Mouse (Mus musculus) urinary bladder, postnatal 36 days (tissue): Measurements from ENCODE around the gene Klri1.
"Not testable (repeated sequence)": the region's sequence is repeated elsewhere in the genome, so short reads cannot be mapped to it uniquely, and the experiment has no call there.

ENCODE experiments used
- DNase-seq, 2 experiments: peaks; one replicate each; pipeline ENCODE4 v3.0.0; 2022; ENCODE audit warnings: low spot score in 2 of 2, mixed read lengths in 1 of 2

Klri1 gene

DNA sequence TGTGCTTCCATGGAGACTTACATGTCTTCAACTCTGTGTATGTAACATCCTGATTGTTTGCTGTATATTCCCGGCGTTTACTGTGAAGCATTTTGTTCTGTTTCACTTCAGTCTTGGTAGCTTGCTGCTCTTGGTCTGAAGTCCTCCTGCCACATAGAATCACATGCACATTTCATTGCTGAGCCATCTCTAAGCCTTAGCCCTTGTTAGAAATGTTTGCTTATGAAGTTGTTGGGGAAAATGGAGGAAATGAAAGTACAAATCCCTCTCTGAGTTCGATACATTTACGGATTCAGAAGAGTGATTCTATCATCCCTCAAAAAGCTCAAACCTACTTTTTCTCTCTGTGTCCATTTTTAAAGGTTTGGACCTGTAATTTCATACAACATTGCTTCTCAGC is at the start of gene Klri1:
Klri1 (minus strand) TSS at position 101 of the 400 bp plus-strand sequence.
- DNase-seq: no peak

DNA sequence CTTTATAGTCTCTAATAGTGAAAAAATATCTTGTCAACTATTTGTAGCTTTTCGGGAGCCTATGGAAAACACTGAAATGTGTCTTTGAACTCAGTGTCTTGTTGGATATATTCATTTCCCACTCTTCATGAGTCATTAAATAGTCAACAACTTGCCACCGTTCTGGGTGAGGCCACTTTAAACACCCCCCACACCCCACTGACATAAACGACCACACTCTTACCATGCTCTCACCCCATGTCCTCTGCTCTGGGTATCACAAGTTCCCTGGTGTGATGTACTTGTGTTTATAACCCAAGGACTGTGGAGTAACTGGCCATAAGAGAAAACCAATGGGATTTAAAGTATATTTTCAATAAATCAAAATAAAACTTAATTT is 30.7 kb upstream of the Klri1 start:
- no peak for DNase-seq

DNA sequence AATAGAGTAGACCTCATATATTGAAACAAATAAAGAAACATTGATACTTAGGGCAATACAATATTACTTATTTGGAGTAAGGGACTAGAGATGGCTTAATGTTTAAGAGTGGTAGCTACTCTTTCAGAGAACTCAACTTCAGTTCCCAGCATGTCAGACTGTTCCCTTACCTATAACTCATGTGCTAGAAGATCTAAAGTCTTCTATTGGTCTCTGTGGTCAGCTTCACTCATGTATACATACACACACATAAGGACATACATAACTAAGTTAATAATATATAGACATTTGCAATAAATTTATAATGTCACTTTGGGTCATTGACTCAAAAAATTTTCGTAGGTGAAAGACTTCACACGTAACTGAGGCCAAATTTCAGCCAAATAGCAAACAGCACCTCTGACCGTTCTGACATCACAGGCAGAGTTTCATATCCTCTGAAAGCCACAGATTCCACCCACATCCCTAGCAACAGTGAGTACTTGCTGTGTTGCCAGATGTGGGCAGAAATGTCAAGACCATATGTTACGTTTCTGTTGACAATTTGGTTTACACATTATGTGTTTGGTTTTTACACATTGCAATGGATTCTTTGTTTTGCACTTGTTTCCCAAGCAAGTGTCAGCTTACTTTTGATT is 30.2 kb upstream of the Klri1 start:
- DNase-seq: no peak

DNA sequence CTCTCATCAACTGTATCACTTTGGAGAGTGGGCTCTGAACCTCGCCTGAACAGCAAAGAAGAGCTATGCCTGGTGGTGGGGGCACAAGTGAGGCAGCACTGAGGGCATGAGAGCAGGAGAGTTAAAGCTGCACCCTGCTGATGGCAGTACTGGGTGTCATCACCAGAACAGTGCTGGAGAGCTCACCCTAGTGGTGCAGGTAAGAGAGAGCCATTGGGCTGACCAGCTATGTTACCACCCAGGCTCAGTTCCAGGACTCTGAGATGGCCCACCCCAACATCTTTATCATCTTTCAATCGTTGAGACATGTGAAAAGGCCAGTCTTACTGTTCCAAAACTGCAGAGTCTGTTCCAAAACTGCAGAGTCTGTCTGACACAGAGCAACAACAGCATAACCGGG is 29.2 kb upstream of the Klri1 start:
- no peak for DNase-seq

DNA sequence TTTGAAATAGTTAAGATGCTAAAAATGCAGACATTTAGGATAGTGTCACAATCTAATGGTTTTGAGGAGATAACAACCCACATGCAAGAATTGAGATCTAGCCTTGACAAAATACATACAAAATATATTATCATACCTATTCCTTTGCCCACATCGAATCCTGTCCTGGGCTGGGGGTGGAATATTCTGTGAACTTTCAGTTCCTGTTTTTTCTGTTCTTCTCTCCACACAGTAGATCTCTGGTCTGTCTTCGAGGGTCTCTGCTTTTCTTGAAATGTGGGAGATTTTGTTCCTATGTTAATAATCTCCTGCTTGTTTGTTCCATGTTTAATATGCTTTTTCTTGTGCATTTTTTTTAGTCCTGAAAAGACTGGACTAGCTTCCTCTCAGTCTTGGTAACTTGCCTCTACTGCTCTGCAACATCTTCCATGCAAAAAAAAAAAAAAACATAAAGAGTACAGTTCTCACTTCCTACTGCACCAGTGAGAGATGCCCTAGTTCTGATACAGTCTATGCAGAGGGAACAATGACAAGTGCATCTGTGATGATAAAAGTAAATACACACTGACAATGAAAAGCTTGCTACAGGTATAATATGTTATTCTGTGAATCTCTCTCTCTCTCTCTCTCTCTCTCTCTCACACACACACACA is 23.3 kb upstream of the Klri1 start, which contains the start of gene Klri2:
Klri2 (minus strand) TSS at position 416 of the 653 bp plus-strand sequence.
- DNase-seq: no peak

- no peak for DNase-seq
These were observed 19.5 kb upstream of the Klri1 start for GRCm38 (mm10) chr6:129736414-129736813.

DNA sequence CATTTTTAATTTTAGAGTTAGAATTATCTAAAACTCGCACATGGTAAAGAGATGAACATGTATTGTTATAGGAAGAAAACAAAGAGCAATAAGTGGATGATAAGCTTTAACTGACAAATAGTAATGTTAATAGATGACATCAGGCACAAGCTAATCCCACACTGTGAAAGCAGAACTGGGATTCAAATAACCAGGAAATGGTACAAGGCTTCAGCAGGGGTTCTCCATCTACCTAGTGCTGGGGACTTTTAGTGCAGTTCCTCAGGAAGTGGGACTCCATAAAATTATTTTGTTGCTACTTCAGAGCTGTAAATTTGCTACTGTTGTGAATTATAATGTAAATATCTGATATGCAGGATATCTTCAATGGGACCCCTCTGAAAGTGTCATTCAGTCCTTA is 10.3 kb upstream of the Klri1 start:
- no peak for DNase-seq

DNA sequence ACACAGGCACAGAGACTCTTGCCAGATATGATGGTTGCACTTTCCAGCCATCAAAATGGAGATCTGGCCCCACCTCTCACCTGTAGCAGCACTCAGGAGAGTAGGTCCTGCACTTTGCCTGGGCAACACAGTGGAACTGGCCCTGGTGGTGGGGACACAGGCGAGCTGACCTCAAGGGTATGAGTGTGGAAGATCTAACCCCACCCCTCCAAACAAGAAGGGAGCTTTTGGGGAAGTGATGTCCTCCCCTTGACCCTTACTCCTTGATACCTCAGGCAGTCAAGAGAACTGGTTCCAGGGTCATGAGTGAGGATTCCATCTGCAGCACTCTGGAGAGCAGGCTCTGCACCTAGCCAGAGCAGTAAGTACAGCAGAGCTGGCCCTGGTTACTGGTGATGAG is 4.5 kb upstream of the Klri1 start:
- no peak for DNase-seq

DNA sequence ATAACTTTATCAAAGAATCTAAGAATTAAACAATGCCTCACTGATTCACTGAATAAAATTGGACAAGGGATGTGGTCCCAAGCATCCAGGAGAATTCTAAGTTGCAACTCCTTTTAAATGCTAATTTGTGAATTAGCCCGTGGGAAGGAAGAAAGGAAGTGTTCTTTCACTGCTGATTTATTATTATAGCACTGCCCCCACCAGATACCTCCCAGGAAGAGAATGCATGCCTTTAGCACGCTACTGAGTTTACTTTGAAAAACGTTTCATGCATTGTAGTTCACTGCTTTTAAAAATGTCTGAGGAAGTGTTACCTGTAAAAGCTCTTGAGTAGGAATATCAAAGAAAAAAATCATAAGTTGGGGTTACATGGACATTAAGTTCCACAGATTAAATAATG is 3.6 kb upstream of the Klri1 start:
- no peak for DNase-seq

DNA sequence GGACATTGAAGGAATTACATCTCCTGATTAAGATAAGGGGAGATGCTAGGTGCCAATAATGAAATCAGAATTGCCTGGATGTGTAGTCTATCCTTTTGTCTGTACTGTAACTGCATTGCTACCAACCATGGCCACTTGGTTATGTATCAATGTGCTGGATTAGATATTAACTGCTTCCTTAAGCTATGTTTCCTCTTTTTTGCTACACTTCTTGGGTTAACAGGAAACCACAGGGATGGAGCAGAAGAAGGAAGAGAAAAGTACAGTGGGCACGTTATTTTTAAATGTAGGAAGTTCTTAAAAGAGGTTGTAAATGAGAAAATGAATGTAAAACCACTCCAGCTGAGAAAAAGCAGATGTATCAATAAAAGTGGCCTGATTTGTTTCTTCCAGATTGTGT is 3.4 kb downstream of the Klri1 start:
- DNase-seq: no peak

DNA sequence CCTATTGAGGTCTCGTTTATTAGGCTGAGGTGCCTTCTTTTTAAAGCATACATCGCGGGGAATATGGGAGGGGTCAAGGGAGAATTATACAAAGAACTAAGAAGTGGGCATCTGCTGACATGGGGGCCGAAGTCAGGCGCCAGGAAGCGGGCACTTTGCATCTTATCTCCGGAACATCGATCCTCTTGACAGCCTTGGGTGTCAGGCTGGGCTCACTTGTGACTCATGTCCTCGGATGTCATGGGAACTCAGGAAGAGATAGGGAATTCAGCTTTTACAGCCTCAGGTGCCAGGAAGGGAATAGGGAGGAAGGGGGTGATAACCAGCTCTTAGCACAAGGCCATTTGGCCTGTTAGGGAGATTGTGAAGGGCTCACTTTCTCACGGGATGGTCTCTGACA is 25.5 kb downstream of the Klri1 start:
- not testable (repeated sequence) for DNase-seq

DNA sequence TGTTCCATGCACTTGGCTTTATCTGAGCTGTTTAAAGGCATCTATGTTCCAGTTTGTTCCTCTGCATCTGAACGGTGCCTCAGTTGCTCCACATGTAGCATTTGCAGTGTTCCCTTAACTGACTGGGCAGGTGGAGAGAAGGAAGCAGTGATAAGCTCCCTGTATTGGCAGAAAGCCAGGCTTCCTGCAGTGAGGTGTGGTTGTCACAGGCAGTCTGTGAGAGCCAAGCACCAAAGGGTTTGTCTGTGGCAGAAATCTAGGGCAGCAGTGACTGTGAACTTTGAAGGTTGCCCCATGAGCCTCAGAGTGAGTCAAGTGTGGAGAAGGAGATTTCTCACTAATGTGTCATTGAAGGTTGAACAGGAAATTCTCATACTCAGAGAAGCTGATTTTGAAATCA is 36.6 kb downstream of the Klri1 start:
- peak; percentile 1 for DNase-seq

GRCm38 (mm10) chr6:129678873-129679272 is 38.1 kb downstream of the Klri1 start, which contains the start of gene Klrc1:
TSS of gene Klrc1 (minus strand) at chr6:129678973.
- DNase-seq: no peak

- not testable (repeated sequence) for DNase-seq
These were observed 55.6 kb downstream of the Klri1 start for GRCm38 (mm10) chr6:129661301-129661700.

DNA sequence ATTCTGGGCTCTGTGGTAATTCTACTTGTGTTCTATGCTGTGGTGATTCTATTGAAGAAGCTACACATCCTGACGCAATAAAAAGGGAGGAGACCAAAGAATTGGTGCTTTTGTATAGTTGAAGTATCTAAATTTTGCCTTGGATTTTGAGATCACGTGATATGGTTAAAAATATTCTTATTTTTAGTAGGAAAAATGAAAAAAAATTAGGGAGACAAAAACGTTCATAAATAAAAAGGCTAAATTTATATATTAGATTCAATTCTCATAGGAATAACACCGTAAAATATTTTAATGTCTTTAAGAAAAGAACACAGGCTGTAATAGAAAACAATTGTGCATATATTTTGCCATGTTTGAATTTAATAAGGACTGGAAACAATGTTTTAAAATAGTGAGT is 56.3 kb downstream of the Klri1 start, which contains the start of gene Klrc2:
Klrc2 (minus strand) TSS at position 101 of the 400 bp plus-strand sequence.
- DNase-seq: not testable (repeated sequence)
